Mouse (Mus musculus): ENCODE results near the gene Arhgap18. TPM values are rescaled to one million over a fixed set of nuclear protein-coding genes. Genes with fewer than 3 reads are reported as not detected.
A peak's percentile ranks its signal among the peaks of the same experiment; 100 is the strongest.

Arhgap18 gene
- polyA plus RNA-seq, 1 experiment from 2014 or later: 10.1 TPM

DNA sequence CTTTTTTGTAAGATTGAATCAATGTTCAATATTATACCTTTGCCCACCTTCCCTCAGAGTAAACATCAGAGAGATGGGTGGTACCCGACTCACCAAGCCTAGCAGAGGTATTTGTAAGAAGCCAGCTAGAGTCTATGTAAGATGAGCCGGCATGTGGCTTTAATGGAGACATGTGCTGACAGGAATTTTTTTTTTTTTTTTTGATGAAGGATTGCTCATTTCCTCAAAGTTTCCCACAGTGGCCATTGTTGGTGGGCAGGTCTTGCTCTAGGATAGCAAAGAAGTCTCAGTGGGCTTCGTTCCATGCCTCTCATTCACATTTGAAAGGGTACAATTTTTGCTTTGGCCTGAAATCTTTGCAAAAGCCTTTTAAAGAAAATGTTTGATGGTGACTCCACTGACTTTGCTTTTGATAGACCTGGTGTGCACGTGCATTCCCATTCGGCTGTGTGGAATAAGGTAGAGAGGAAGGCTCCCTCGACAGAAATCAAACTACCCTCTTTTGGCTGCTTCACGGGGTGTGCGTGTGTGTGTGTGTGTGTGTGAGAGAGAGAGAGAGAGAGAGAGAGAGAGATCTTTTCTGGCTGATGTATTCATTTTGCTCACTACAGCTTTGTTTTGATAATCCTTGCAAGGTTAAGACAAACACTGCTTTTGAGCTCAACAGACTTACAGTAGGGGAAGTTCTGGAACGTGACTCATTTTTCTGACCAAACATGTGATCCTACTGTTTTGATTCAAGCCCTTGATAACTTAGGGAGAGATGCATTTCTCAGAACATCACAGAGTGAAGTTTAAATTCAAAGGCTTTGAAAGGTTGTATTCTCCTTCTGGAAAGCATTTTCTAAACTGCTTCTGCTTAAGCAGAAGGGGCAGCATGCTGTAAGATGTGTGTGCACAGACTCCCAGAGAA is 9.0 kb downstream of the Arhgap18 start:
- WGBS (ENCODE audit: insufficient replicate concordance): 65% methylated on average over 9 of the region's 9 CpGs
- no peaks in the 10 kb centered on the region for H3K27me3 ChIP-seq (replicated peaks)
- H3K27ac ChIP-seq: no peak overlapping the region
- no peak for ATAC-seq
- no peak overlapping the region for H3K4me2 ChIP-seq
- H3K4me3 ChIP-seq: no peak overlapping the region
- no peak overlapping the region for H3K9ac ChIP-seq
- 0 out of 2 replicates have a peak, but pooled peaks cover 9% of the 10 kb centered on the region for H3K4me1 ChIP-seq
- no peaks in the 10 kb centered on the region for H3K9me3 ChIP-seq (replicated peaks)
- H3K36me3 ChIP-seq: no peaks in the 10 kb centered on the region

DNA sequence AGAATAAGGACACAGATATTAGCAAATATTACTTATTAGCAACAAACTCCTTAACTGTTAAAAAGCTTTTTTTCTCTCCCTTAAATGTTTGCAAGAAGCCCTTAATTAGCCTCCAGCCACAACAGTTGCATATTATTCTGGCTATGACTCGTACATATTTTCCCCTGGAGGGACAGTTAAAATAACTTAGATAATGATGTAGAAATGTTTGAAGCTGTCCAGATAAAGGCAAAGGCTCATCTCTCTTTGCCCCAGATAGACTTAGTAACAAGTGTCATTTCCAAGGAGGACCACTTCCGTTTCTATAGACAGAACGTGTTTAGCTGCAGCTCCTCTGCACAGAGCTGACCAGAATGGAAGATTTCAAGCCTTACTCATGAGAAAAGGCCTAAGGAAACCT is 14.0 kb downstream of the Arhgap18 start:
- Histone ChIP-seq H3K4me1 (peaks cover 33% of the 10 kb centered on the region), H3K36me3 (no peaks in the 10 kb centered on the region), H3K9me3 (replicated peaks) (no peaks in the 10 kb centered on the region), H3K9ac (no peak overlapping the region), H3K4me3 (no peak overlapping the region), H3K27me3 (replicated peaks) (no peaks in the 10 kb centered on the region), H3K27ac (no peak overlapping the region), H3K4me2 (no peak overlapping the region)
- no peak for ATAC-seq
- 41% methylated on average over 3 of the region's 3 CpGs for WGBS (ENCODE audit: insufficient replicate concordance)

DNA sequence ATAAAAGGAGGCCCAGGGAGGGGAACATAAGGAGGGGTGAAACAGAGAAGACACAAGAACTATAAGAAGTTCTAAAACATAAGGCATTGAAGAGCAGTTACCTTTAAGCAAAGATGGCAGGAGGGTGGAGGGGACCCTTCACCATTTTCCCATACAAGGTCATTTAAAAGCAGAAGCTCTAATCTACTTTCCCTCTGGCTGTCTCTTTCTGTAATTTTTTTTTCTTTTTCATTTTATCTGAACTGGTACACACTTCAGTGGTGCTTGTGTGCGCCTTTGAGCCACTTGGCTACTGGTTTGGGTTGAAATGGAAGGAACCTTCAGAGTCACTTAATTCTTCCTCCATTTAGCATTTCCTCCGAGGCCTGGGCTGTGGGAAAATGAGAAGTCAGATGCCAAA is 15.7 kb downstream of the Arhgap18 start:
- H3K27ac ChIP-seq: no peak overlapping the region
- H3K27me3 ChIP-seq (replicated peaks): no peaks in the 10 kb centered on the region
- ATAC-seq: no peak
- H3K9me3 ChIP-seq (replicated peaks): no peaks in the 10 kb centered on the region
- 43% methylated on average over 2 of the region's 2 CpGs for WGBS (ENCODE audit: insufficient replicate concordance)
- no peak overlapping the region for H3K4me2 ChIP-seq
- no peak overlapping the region for H3K9ac ChIP-seq
- no peaks in the 10 kb centered on the region for H3K36me3 ChIP-seq
- H3K4me1 ChIP-seq: peaks cover 46% of the 10 kb centered on the region
- H3K4me3 ChIP-seq: no peak overlapping the region

DNA sequence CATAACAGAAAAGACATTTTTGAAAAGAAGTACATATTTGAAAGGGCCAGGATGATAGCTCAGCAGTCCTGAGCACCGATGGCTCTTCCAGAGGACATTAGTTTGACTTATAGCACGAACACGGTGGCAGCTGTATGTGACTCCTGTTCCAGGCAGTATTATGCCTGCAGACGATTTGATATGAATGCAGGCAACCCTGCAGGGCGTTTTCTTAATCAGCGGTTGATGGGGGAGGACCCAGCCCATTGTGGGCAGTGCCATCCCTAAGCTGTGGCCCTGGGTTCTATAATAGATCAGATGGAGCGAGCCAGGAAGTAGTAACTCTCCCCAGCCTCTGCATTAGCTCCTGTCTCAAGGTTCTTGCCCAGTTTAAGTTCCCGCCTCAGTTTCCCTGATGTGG is 16.8 kb downstream of the Arhgap18 start:
- Histone ChIP-seq H3K27me3 (replicated peaks) (no peaks in the 10 kb centered on the region), H3K4me3 (no peak overlapping the region), H3K27ac (no peak overlapping the region), H3K9ac (no peak overlapping the region), H3K4me1 (peaks cover 53% of the 10 kb centered on the region), H3K4me2 (no peak overlapping the region), H3K36me3 (no peaks in the 10 kb centered on the region), H3K9me3 (replicated peaks) (no peaks in the 10 kb centered on the region)
- ATAC-seq: peak; percentile 38
- WGBS (ENCODE audit: insufficient replicate concordance): 52% methylated on average over 8 of the region's 8 CpGs

DNA sequence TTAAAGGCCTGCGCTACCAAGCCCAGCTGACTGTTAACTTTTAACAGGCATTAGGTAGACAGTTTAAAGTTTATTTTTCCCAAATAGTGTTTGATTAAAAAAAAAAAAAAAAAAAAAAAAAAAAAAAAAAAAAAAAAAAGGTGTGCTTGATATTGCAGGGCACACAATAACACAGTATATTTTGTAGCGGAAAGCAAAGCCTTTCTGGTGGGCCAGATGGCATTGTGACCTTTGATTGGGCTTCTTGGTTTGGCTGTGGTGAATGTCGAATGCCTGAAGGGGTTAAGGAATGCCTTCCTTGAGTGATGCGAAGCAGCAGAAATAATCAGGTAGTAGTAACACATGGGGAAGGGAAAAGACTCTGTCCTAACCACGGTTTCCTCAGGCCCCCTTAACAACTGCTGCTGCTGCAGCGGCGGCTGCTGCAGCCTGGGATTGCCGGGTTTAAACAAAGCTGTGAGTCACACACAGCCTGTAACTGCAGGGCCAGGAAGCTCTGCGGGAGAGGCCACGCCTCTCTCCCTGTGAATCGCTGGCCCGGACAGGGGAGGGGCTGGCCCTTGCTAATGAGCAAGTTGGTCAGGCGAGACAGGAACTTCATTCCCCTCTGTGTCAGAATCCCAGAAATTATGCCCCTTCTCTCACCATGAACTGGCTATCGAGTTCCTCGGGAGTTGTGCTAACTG is 18.9 kb downstream of the Arhgap18 start:
- ATAC-seq: peak; percentile 90
- Histone ChIP-seq H3K27ac (peak overlapping the region; percentile 78), H3K4me2 (peak overlapping the region; percentile 84), H3K27me3 (replicated peaks) (no peaks in the 10 kb centered on the region), H3K36me3 (no peaks in the 10 kb centered on the region), H3K9me3 (replicated peaks) (no peaks in the 10 kb centered on the region), H3K4me3 (peak overlapping the region; percentile 60), H3K9ac (peak overlapping the region; percentile 63), H3K4me1 (peaks cover 47% of the 10 kb centered on the region)
- WGBS (ENCODE audit: insufficient replicate concordance): 8% methylated on average over 15 of the region's 15 CpGs

DNA sequence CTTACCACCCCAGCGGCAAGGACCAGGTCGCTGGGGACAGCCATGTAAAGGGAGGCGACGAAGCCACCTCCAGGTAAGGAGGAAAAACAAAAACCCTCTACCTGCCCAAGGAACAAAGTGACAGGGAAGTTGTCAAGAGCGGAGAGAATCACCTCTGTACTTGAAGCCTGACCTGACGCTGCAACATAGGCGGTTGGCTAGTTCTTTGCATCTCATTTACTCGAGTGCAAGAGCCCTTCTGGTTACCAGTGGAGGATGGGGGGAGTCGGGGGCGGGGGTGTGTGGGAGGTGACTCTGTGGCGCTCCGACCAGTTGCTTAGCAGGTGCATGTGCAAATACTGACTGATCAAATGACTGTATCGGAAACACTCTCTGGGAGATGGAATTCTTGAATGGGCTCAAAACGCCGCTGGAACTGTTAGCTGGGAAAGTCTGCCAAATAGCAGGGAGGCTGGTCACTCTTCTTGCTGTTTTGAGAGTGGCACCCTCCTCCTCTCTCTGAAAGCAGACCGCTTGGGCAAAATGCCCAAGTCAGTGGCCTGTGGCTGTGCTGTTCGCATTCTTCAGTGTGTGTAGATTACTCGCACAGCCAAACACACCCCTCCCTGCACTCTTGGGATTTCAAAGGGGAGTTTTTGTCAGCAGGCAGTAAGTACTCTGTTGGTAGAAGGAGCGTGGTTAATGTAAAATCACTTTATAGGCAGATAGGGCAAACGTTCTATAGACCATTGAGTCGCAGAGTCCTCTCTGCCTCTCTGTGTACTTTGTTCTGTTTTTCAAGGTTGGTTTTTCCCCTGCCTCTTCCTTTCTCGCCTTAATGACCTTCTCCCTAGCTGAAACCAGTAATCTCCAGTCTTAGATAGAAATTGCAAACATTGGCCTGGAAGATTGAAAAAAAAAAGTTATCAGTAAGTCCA is 19.7 kb downstream of the Arhgap18 start:
- ATAC-seq: peak; percentile 53
- H3K4me2 ChIP-seq: peak overlapping the region; percentile 84
- WGBS (ENCODE audit: insufficient replicate concordance): 1% methylated on average over 22 of the region's 22 CpGs

DNA sequence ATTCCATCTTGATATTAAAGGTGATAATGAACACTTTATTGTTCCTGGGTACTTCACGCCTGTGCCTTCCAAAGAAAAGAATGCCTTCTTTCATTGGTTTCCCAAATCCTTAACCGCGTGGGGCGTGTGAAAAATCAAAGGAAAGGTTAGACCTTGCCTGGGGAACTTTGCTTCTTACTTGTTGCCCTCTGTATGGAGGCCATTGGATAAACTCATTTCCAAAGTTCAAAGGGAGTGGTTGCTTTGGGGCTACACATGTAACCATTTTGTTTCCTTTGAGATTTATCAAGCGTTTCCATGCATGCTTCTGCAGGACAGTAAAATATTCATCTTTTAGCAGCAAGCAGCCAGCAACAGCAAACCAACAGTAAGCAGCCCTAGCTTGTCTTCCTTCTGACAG is 20.3 kb downstream of the Arhgap18 start:
- Histone ChIP-seq H3K27ac (peak overlapping the region; percentile 78; the same call in 1 of the 2 replicates), H3K9me3 (replicated peaks) (no peaks in the 10 kb centered on the region), H3K4me1 (peaks cover 47% of the 10 kb centered on the region), H3K27me3 (replicated peaks) (no peaks in the 10 kb centered on the region), H3K4me2 (peak overlapping the region; percentile 84), H3K9ac (no peak overlapping the region), H3K4me3 (peak overlapping the region; percentile 60), H3K36me3 (no peaks in the 10 kb centered on the region)
- ATAC-seq: no peak
- WGBS (ENCODE audit: insufficient replicate concordance): 47% methylated on average over 5 of the region's 5 CpGs

More for the DNA sequence above, 19.7 kb downstream of the Arhgap18 start:
- Histone ChIP-seq H3K4me3 (peak overlapping the region; percentile 60), H3K36me3 (no peaks in the 10 kb centered on the region), H3K4me1 (peaks cover 47% of the 10 kb centered on the region), H3K27me3 (replicated peaks) (no peaks in the 10 kb centered on the region), H3K9me3 (replicated peaks) (no peaks in the 10 kb centered on the region), H3K27ac (peak overlapping the region; percentile 78), H3K9ac (peak overlapping the region; percentile 63)

DNA sequence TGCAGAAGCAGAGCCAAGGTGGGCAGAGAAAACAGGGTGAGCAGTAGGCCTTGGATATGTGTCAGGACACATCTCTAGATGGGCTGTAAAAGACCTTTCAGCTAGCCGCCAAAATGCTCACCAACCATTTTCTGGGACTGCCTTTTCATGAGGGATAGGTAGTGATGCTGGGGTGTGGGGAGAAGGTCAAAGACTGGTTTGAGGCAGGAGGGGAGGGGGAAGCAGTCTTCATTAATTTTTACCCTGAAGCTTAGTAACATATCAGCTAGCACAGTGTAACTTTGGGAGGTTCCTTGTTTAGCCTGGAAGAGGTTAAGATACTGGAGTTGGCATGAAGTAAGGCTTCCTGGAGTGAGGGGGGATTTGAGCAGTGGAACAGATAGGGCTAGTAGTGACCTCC is 21.0 kb downstream of the Arhgap18 start:
- Histone ChIP-seq H3K27ac (no peak overlapping the region), H3K4me3 (peak overlapping the region; percentile 60; the same call in 1 of the 2 replicates), H3K36me3 (no peaks in the 10 kb centered on the region), H3K4me2 (peak overlapping the region; percentile 84), H3K9me3 (replicated peaks) (no peaks in the 10 kb centered on the region), H3K9ac (no peak overlapping the region), H3K27me3 (replicated peaks) (no peaks in the 10 kb centered on the region), H3K4me1 (peaks cover 46% of the 10 kb centered on the region)
- ATAC-seq: no peak
- 71% methylated on average over 1 of the region's 1 CpGs for WGBS (ENCODE audit: insufficient replicate concordance)

DNA sequence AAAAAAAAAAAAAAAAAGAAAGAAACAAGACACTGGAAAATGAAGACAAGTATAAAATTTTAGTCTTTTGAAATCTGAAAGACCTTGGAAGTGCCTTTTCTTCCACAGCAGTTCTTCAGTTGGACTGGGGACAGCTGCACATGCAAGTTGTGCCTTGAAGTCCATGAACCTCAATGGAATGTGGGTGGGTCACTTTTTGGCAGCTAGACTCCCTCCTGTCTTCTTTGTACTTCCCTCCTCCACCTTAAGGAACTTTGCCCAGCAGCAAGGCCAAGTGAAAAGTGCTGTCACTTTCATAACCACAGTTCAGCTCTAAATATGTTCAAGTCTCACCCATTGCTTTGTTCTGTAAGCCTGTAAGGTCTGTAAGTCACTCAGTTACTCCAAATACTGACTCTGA is 23.2 kb downstream of the Arhgap18 start:
- Histone ChIP-seq H3K4me3 (no peak overlapping the region), H3K27ac (no peak overlapping the region), H3K4me2 (no peak overlapping the region), H3K27me3 (replicated peaks) (no peaks in the 10 kb centered on the region), H3K9me3 (replicated peaks) (no peaks in the 10 kb centered on the region), H3K36me3 (no peaks in the 10 kb centered on the region), H3K4me1 (peaks cover 36% of the 10 kb centered on the region), H3K9ac (no peak overlapping the region)
- ATAC-seq: no peak

DNA sequence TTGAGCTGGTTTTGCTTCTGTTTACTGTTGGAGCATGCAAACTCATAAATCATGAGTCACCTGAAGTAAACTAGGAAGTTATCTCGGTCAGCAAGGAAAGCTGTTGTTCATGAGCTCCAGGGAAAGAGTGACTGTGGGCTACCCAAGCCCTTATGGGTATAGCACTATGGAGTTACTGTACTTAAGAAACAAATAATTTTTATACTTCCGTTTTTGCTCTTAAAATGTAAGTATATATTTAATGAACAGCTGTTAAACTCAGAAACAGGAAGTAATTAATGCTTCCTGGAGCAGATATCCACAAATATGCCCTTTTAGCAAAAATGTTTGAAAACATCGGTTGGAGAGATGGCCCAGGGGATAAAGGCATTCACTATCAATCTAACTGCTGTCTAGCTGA is 27.4 kb downstream of the Arhgap18 start:
- H3K27me3 ChIP-seq (replicated peaks): no peaks in the 10 kb centered on the region
- 27% methylated on average over 3 of the region's 3 CpGs for WGBS (ENCODE audit: insufficient replicate concordance)
- H3K9ac ChIP-seq: no peak overlapping the region
- no peaks in the 10 kb centered on the region for H3K9me3 ChIP-seq (replicated peaks)
- no peak overlapping the region for H3K27ac ChIP-seq
- H3K4me1 ChIP-seq: peaks cover 16% of the 10 kb centered on the region; the same call in 1 of the 2 replicates
- no peak for ATAC-seq
- H3K4me2 ChIP-seq: no peak overlapping the region
- no peak overlapping the region for H3K4me3 ChIP-seq
- H3K36me3 ChIP-seq: no peaks in the 10 kb centered on the region

DNA sequence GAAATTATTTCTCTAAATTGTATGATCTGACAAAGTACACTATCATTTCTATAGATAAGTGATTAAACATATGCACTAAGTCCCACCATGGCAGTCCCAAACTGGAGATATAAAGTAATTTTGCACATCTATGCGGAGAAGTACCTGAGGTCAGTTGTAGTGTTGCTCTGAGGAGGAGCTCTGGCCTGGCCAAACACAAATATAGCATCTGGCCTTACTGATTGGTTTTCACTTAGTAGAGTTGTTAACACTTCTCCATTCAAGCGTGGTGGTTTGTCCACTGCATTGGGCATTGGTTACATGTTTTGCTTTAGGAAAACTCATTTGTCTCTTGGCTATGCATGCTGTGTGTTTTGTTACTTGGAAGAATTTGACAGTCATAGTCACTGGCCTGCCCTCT is 36.5 kb downstream of the Arhgap18 start:
- no peaks in the 10 kb centered on the region for H3K27me3 ChIP-seq (replicated peaks)
- peaks cover 8% of the 10 kb centered on the region for H3K4me1 ChIP-seq
- H3K9ac ChIP-seq: no peak overlapping the region
- no peaks in the 10 kb centered on the region for H3K9me3 ChIP-seq (replicated peaks)
- no peak overlapping the region for H3K27ac ChIP-seq
- no peak overlapping the region for H3K4me2 ChIP-seq
- no peaks in the 10 kb centered on the region for H3K36me3 ChIP-seq
- WGBS (ENCODE audit: insufficient replicate concordance): 50% methylated on average over 2 of the region's 2 CpGs
- no peak overlapping the region for H3K4me3 ChIP-seq
- no peak for ATAC-seq

Measured in liver, embryonic 12.5 days (tissue).